Mouse (Mus musculus): Measurements from ENCODE around the gene Nmnat3. TPM values are rescaled to one million over a fixed set of nuclear protein-coding genes. Genes with fewer than 3 reads are reported as not detected.

Nmnat3 gene
- polyA plus RNA-seq, 1 experiment from 2014 or later = 3.0 TPM

DNA sequence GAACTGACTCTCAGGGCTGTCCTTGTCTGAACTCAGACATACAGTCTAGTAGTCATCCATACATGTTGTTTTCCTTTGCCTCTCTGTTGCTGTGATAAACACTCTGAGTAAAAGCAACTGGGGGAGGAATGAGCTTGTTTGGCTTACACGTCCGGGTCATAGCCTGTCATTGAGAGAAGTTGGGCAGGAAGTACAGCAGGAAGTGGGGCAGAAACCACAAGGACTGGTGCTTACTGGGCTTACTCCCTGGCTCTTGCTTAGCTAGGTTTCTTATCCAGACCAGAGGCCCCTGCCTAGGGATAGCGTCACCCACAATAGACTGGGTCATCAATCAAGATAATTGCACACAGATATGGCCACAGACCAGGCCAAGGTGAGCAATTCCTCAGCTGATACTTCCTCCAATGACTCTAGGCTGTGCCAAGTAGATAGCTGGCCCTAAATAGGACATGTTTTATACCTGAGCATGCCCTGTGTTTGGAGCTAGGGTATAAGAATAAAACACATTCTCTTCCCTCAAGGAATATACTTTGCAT lies 46.1 kb downstream of the Nmnat3 start:
- ATAC-seq (replicated peaks; ENCODE audit: insufficient number of reproducible peaks, low FRiP score, low TSS enrichment, low read depth) (no peak), DNase-seq (ENCODE audit: low spot score) (no peak)
- H3K27ac ChIP-seq (replicated peaks; ENCODE audit: low read depth, low read length) = no peak overlapping the region
- no peak overlapping the region for H3K4me3 ChIP-seq (ENCODE audit: low read depth, low read length)
- no peaks in the 10 kb centered on the region for H3K36me3 ChIP-seq (replicated peaks; ENCODE audit: control insufficient read depth, insufficient read depth, low read depth, low read length)
- no peaks in the 10 kb centered on the region for H3K9me3 ChIP-seq (replicated peaks; ENCODE audit: control insufficient read depth, low read length)
- H3K27me3 ChIP-seq (ENCODE audit: control insufficient read depth, insufficient read depth, low read length) = no peaks in the 10 kb centered on the region
- no peak overlapping the region for H3K4me2 ChIP-seq (ENCODE audit: low read depth, low read length)
- H3K4me1 ChIP-seq (ENCODE audit: control insufficient read depth, insufficient read depth, low read length) = no peaks in the 10 kb centered on the region
- no peak overlapping the region for H3K9ac ChIP-seq (replicated peaks; ENCODE audit: low read length)
- 68% methylated on average over 3 of the region's 3 CpGs for WGBS

DNA sequence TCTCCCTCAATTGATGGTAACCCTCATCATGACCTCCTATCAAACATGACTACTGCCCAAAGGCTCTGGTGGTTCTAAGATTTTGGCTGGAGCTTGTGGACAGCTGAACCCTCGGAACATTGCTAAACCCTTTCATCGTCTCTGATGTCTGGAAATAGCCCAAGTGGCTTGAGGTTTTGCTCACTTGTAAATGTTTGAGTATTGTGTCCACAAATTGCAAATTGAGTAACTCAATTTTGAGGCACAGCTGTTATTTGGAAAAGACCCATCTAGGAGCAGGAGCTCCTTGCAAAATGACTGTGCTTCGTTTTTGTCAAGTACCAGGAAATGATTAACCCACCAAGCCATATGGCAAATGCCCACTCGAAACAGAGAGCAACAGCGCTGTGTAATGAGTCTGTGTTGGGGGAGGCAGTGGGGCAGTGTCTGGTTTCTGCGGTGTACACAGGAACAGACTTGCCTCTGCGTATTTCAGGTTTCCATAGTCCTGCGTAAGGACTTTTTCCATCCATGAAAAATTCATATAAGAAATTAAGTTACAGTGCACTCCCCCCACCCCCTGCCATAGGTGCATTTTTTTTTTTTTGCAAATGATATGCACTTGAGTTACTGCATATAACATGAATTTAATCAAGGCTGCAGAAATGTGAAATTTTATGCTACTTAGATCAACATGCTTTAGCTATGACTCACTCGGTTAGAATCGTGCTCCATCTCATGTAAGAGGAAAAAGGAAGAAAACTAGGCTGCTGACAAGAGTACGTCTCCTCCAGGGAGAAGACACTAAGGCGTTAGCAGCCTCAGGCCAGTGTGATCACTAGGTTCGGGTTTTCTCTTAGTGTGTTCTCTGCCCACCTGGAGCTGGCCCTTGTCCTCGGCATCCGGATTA lies 50.9 kb downstream of the Nmnat3 start:
- 75% methylated on average over 15 of the region's 15 CpGs for WGBS
- Histone ChIP-seq H3K36me3 (replicated peaks; ENCODE audit: control insufficient read depth, insufficient read depth, low read depth, low read length) (no peaks in the 10 kb centered on the region), H3K9me3 (replicated peaks; ENCODE audit: control insufficient read depth, low read length) (no peaks in the 10 kb centered on the region), H3K27me3 (ENCODE audit: control insufficient read depth, insufficient read depth, low read length) (no peaks in the 10 kb centered on the region), H3K4me3 (ENCODE audit: low read depth, low read length) (no peak overlapping the region), H3K9ac (replicated peaks; ENCODE audit: low read length) (no peak overlapping the region), H3K4me2 (ENCODE audit: low read depth, low read length) (no peak overlapping the region), H3K27ac (replicated peaks; ENCODE audit: low read depth, low read length) (no peak overlapping the region), H3K4me1 (ENCODE audit: control insufficient read depth, insufficient read depth, low read length) (no peaks in the 10 kb centered on the region)
- DNase-seq (ENCODE audit: low spot score) = no peak
- ATAC-seq (replicated peaks; ENCODE audit: insufficient number of reproducible peaks, low FRiP score, low TSS enrichment, low read depth) = no peak

DNA sequence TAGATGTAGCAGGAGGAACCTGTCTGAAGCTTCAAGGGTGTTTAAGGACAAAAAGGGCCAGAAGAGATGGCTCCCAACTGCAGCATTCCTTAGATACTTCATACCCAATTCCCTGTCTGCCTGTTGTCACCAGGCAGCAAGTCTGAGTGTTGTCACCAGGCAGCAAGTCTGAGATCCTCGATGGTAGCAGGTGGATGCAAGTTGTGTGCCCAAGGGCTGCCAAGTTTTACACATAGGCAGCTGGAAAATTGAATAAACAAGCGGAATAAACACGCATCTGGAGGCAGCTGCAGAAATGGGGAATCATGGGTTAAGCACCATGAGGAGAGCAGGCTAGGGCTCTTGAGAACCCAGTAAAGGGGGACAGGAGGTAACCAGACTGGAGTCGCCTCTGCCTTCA lies 52.7 kb downstream of the Nmnat3 start:
- Histone ChIP-seq H3K9me3 (replicated peaks; ENCODE audit: control insufficient read depth, low read length) (no peaks in the 10 kb centered on the region), H3K9ac (replicated peaks; ENCODE audit: low read length) (no peak overlapping the region), H3K4me2 (ENCODE audit: low read depth, low read length) (no peak overlapping the region), H3K27me3 (ENCODE audit: control insufficient read depth, insufficient read depth, low read length) (no peaks in the 10 kb centered on the region), H3K27ac (replicated peaks; ENCODE audit: low read depth, low read length) (no peak overlapping the region), H3K4me1 (ENCODE audit: control insufficient read depth, insufficient read depth, low read length) (no peaks in the 10 kb centered on the region), H3K4me3 (ENCODE audit: low read depth, low read length) (no peak overlapping the region), H3K36me3 (replicated peaks; ENCODE audit: control insufficient read depth, insufficient read depth, low read depth, low read length) (no peaks in the 10 kb centered on the region)
- no peak for DNase-seq (ENCODE audit: low spot score)
- ATAC-seq (replicated peaks; ENCODE audit: insufficient number of reproducible peaks, low FRiP score, low TSS enrichment, low read depth) = no peak
- WGBS = 86% methylated on average over 4 of the region's 4 CpGs

DNA sequence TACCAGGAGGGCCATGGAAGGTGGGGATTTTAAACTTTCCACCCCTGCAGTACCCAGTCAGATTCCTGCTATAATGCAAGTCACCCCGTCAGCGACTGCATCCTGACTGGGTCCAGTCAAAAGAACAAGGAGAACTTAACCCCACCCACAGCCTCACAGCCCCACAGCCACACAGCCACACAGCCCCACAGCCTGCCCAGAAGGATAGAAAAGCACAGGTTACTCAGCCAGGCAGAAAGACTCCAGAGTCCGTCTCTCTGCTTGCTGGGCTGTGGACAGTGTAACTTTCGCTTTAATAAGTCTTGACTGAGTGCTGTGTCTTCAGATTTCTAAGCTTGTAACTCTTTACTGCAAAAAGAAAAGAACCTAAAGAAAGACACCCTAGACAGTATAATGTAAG lies 53.2 kb downstream of the Nmnat3 start:
- DNase-seq (ENCODE audit: low spot score) (no peak), ATAC-seq (replicated peaks; ENCODE audit: insufficient number of reproducible peaks, low FRiP score, low TSS enrichment, low read depth) (no peak)
- Histone ChIP-seq H3K36me3 (replicated peaks; ENCODE audit: control insufficient read depth, insufficient read depth, low read depth, low read length) (no peaks in the 10 kb centered on the region), H3K27me3 (ENCODE audit: control insufficient read depth, insufficient read depth, low read length) (no peaks in the 10 kb centered on the region), H3K9me3 (replicated peaks; ENCODE audit: control insufficient read depth, low read length) (no peaks in the 10 kb centered on the region), H3K27ac (replicated peaks; ENCODE audit: low read depth, low read length) (no peak overlapping the region), H3K9ac (replicated peaks; ENCODE audit: low read length) (no peak overlapping the region), H3K4me2 (ENCODE audit: low read depth, low read length) (no peak overlapping the region), H3K4me1 (ENCODE audit: control insufficient read depth, insufficient read depth, low read length) (no peaks in the 10 kb centered on the region), H3K4me3 (ENCODE audit: low read depth, low read length) (no peak overlapping the region)
- 75% methylated on average over 4 of the region's 4 CpGs for WGBS

DNA sequence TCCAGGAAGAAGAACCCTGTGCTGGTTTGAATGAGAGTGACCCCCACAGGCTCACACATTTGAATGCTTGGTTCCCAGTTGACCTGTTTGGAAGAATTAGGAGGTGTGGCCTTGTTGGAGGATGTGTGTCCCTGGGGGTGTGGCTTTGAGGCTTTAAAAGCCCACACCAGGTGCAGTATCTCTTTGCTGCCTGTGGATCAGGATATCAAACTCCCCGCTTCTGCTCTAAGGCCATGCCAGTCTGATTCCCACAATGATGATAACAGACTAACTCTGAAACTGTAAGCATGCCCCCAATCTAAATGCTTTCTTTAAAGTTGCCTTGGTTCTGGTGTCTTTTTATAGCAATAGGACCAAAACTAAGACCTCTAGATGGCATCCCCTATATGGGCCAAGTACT lies 58.6 kb downstream of the Nmnat3 start:
- no peak overlapping the region for H3K4me3 ChIP-seq (ENCODE audit: low read depth, low read length)
- H3K4me1 ChIP-seq (ENCODE audit: control insufficient read depth, insufficient read depth, low read length) = no peaks in the 10 kb centered on the region
- no peaks in the 10 kb centered on the region for H3K27me3 ChIP-seq (ENCODE audit: control insufficient read depth, insufficient read depth, low read length)
- no peak for ATAC-seq (replicated peaks; ENCODE audit: insufficient number of reproducible peaks, low FRiP score, low TSS enrichment, low read depth)
- H3K36me3 ChIP-seq (replicated peaks; ENCODE audit: control insufficient read depth, insufficient read depth, low read depth, low read length) = no peaks in the 10 kb centered on the region
- DNase-seq (ENCODE audit: low spot score) = no peak
- no peak overlapping the region for H3K9ac ChIP-seq (replicated peaks; ENCODE audit: low read length)
- WGBS = 90% methylated on average over 1 of the region's 1 CpGs
- H3K27ac ChIP-seq (replicated peaks; ENCODE audit: low read depth, low read length) = no peak overlapping the region
- H3K4me2 ChIP-seq (ENCODE audit: low read depth, low read length) = no peak overlapping the region
- H3K9me3 ChIP-seq (replicated peaks; ENCODE audit: control insufficient read depth, low read length) = no peaks in the 10 kb centered on the region

DNA sequence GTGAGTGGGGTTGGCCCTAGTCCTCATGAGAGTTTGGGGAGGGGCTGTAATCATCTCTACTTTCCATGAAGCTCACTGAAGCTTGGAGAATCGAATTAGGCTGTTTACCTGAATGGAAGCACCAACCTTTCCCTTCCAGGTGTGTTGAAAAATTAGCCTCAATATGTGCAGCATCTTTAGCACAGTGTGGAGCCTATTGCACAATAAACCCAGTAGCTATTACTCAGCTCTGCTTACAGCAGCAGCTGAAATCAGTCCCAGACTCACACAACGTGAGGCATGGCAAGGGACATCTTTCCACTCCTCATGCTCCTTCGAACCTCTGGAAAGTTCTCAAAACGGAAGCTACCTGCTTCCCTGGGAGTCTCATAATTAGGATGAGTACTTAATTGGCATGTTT lies 59.0 kb downstream of the Nmnat3 start:
- Histone ChIP-seq H3K27ac (replicated peaks; ENCODE audit: low read depth, low read length) (no peak overlapping the region), H3K4me1 (ENCODE audit: control insufficient read depth, insufficient read depth, low read length) (no peaks in the 10 kb centered on the region), H3K4me3 (ENCODE audit: low read depth, low read length) (no peak overlapping the region), H3K27me3 (ENCODE audit: control insufficient read depth, insufficient read depth, low read length) (no peaks in the 10 kb centered on the region), H3K36me3 (replicated peaks; ENCODE audit: control insufficient read depth, insufficient read depth, low read depth, low read length) (no peaks in the 10 kb centered on the region), H3K9ac (replicated peaks; ENCODE audit: low read length) (no peak overlapping the region), H3K4me2 (ENCODE audit: low read depth, low read length) (no peak overlapping the region), H3K9me3 (replicated peaks; ENCODE audit: control insufficient read depth, low read length) (no peaks in the 10 kb centered on the region)
- DNase-seq (ENCODE audit: low spot score) = no peak
- WGBS = 81% methylated on average over 4 of the region's 4 CpGs
- no peak for ATAC-seq (replicated peaks; ENCODE audit: insufficient number of reproducible peaks, low FRiP score, low TSS enrichment, low read depth)

DNA sequence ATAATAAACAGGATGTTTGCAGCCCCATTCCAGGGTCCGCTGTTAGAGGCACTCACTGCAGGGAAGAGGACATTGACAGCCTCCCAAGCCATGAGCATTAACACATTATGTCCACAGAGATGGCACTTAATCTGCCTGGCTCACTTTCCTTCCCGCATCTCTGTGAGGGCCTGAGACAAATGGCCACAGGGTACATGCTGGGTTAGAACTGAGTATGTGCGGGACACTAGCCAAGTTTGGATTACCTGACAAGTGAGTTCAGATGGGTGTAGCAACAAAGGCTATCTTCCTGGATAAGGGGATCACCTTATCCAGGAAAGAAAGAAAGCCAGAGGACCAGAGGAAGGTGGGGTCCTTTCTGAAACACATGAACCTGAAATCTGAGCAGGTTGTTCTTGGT lies 59.8 kb downstream of the Nmnat3 start:
- DNase-seq (ENCODE audit: low spot score) = no peak
- ATAC-seq (replicated peaks; ENCODE audit: insufficient number of reproducible peaks, low FRiP score, low TSS enrichment, low read depth) = no peak
- Histone ChIP-seq H3K27me3 (ENCODE audit: control insufficient read depth, insufficient read depth, low read length) (no peaks in the 10 kb centered on the region), H3K4me1 (ENCODE audit: control insufficient read depth, insufficient read depth, low read length) (no peaks in the 10 kb centered on the region), H3K9ac (replicated peaks; ENCODE audit: low read length) (no peak overlapping the region), H3K4me3 (ENCODE audit: low read depth, low read length) (no peak overlapping the region), H3K27ac (replicated peaks; ENCODE audit: low read depth, low read length) (no peak overlapping the region), H3K36me3 (replicated peaks; ENCODE audit: control insufficient read depth, insufficient read depth, low read depth, low read length) (no peaks in the 10 kb centered on the region), H3K4me2 (ENCODE audit: low read depth, low read length) (no peak overlapping the region), H3K9me3 (replicated peaks; ENCODE audit: control insufficient read depth, low read length) (no peaks in the 10 kb centered on the region)
- WGBS = 84% methylated on average over 3 of the region's 3 CpGs

DNA sequence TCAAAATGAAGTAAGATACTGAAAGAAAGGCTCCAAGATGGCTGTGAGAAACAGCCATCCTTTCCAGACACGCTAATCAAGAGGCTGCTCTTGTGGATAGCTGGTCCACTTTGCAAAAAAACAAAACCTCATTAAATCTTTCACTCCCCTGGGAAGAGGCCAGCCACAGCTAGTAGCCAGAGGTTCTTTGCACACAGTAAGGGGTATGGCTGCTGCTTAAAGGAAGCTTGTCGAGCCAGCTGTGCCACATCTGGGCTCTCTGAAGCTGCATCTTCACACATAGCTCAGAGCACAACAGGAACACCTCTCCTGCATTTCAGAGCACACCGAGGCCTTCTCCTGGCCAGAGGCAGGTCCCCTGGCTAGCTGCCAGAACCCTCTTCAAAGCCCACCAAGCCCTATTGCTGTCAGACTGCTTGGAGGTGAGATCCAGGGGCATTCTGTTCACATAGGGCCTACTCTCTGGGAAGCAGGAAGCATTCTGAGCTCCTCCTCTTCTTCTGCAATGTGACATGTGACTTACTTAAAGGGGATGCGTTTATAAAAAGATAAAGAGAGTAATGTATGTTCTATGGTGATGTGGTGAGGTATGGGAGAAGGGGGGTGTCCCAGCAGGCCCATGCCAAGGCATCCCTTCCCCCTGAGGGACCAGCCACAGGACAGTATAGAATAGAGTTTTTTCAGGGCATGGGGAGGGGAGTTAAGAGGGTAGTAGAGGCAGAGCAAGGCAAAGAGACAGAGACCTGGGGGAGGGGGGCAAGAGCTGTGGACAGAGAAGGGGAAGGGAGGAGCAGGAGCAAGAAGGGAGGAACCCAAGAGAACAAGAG lies 63.3 kb downstream of the Nmnat3 start:
- no peaks in the 10 kb centered on the region for H3K36me3 ChIP-seq (replicated peaks; ENCODE audit: control insufficient read depth, insufficient read depth, low read depth, low read length)
- no peak overlapping the region for H3K27ac ChIP-seq (replicated peaks; ENCODE audit: low read depth, low read length)
- no peaks in the 10 kb centered on the region for H3K27me3 ChIP-seq (ENCODE audit: control insufficient read depth, insufficient read depth, low read length)
- H3K9ac ChIP-seq (replicated peaks; ENCODE audit: low read length) = no peak overlapping the region
- ATAC-seq (replicated peaks; ENCODE audit: insufficient number of reproducible peaks, low FRiP score, low TSS enrichment, low read depth) (peak; percentile 34; the same call in 1 of the 2 replicates), DNase-seq (ENCODE audit: low spot score) (no peak)
- H3K4me3 ChIP-seq (ENCODE audit: low read depth, low read length) = no peak overlapping the region
- WGBS = 9% methylated on average over 4 of the region's 4 CpGs
- no peak overlapping the region for H3K4me2 ChIP-seq (ENCODE audit: low read depth, low read length)
- no peaks in the 10 kb centered on the region for H3K4me1 ChIP-seq (ENCODE audit: control insufficient read depth, insufficient read depth, low read length)
- no peaks in the 10 kb centered on the region for H3K9me3 ChIP-seq (replicated peaks; ENCODE audit: control insufficient read depth, low read length)
